Mouse (Mus musculus) CD4-positive, CD25-positive, alpha-beta regulatory T cell, adult 2 months (primary cell): ENCODE measurements at regions not wholly inside any gene's neighbourhood (a gene's known extent, or its start where the extent isn't known, plus 50 kb on each side); places are given as distances from the start of the nearest gene placed in this dataset.

Source experiments
- DNase-seq: peaks from one replicate; pipeline ENCODE4 v3.0.0-alpha.2; 2012; ENCODE audit warnings: low read depth, low spot score

DNA sequence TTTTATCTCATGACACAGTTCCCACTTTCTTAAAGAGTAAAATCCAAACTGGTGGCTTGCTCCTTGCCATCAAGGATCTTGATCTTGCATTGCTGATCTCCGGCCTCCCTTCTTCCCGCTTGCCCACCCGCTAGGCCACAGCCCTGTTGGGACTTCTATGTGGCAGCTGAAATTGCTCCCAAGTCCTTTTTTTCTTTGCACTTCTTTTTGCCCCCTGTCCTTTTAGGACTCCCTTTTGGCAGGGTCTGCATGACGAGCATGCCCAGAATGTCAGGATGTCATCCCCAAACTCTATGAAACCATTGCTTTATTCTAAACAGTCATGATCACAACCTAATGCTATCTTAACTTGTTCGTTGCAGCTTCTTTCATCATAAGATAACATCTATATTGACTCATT lies 588.6 kb downstream of the Tox3 start:
- DNase-seq: no peak

DNA sequence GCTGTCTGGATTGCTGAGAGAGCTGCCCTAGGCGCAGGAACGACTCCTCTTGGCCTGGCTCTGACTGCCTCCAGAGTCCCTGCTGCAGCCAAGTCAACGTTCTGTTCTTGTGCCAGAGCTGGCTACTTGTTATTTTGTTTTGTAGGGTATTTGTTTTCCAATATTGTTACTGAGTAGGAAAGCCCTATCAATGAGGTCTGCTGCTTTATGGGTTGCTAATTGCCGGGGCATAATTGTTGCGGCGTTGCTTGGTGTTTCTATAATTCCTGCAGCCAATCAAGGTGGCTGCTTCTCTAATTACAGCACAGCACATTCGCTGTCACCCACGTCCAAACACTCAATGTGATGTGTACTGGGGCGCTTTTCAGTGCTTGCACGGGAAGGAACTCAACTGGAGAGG lies 589.4 kb downstream of the Tox3 start:
- no peak for DNase-seq

DNA sequence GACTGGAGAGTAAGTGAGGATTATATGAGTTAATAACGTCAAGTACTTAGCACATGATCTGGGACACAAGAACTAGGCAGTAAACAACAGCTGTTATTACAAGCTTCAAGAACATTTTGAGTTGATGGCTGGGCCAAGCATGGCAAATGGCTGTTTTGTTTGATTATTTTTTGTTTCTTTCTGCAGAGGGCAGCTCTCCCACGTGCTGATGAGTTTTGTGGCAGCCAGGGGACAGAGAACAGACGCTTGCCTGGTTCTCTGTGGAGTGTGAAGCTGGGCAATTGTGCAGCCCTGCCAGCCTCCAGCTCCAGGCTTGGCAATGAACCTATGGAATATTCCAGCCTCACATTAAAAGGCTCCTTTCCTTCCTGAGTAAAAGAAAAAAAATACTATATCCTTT lies 592.2 kb downstream of the Tox3 start:
- no peak for DNase-seq

- DNase-seq: no peak
Measured at GRCm38 (mm10) chr8:89751201-89751600, 596.9 kb downstream of the Tox3 start.

GRCm38 (mm10) chr8:89747726-89748125 lies 600.4 kb downstream of the Tox3 start:
- DNase-seq: no peak

- no peak for DNase-seq
Measured at GRCm38 (mm10) chr8:89744267-89745028, 603.7 kb downstream of the Tox3 start.

DNA sequence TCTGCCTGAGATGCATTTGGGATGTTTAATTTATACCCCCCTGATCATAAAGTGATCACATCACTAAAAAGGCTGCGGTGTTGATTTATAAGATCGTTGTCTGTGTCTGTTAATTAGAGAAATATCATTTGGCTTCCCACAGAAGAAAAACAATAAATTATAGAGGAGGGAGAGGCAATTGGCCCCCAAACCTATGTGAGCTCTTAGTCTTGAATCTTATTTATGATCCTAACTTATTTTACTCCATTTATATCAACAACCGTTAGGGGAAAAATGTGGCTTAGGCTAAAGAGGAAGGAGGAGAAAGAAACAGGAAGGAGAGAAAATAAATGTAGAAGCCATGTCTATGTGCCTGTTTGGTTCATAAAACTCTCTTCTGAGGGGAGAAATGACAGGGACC lies 609.5 kb downstream of the Tox3 start:
- DNase-seq: no peak

DNA sequence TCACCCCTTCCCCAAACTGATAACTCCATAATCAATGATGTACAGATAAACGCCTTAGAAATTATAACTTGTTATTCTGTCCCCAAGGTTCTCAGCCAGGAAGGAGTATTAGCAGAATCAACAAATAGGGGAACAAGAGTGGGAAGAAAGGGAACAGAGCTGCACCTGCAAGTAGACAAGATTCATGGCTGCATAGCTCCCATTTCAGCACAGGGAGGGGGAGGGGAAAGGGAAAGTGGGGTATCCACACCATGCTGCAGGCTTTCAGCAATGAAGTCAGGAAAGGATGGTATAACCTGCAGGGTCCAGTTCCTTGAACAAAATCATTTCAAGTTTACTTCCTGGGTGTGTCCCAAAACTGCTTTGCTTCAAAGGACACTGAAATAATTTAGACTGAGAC lies 610.5 kb downstream of the Tox3 start:
- DNase-seq: no peak

DNA sequence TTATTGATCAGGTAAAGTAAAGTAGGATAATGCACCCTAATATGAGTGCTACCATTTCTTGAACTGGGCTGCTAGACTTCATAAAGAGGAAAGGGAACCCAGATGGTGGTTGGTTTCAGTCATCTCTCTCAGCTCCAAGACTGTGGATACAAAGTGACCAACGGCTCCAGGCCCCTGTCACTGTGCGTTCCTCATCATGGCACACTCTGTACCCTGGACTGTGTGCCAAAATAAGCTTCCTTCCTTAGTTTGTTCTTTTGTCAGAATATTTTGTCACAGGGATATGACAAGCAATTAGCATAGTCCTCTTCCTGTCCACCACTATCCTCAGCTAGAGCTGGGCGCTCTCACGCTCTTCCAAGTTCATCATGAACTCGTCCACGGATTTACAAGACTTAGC lies 620.9 kb downstream of the Tox3 start:
- no peak for DNase-seq

DNA sequence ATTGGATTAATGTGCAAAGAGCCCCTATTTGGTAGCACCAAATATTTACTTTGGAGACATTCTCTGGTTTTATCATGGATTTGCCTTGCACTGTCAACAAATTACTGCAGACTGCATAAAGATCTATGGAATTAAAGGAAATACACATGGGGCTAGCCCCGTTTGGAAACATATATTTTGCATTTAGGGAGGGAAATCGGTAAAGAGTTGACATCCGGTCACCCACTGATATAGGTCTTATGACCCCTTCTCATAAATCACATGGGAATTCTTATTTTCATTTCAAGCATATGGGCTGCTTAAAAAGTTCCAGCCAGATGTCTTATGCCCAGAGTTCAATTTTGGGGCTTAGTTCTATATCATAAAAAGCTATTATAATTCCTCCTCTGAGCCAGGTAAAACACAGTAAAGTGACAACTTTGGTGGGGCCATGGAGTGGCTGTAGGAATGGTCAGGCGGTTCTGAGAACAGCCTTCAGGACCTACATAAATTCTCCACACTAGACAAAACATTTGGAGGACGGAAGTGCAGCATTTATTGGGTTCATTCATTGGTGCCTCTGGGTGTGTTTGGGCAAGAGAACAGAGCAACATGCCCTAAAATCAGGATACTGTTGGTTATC lies 626.3 kb downstream of the Tox3 start:
- no peak for DNase-seq

GRCm38 (mm10) chr8:89713880-89714279 lies 634.3 kb downstream of the Tox3 start:
- DNase-seq: no peak

GRCm38 (mm10) chr8:89707341-89707928 lies 640.7 kb downstream of the Tox3 start:
- no peak for DNase-seq

GRCm38 (mm10) chr8:89685696-89686095 lies 641.7 kb upstream of the Sall1 start:
- DNase-seq: no peak

GRCm38 (mm10) chr8:89680937-89681336 lies 637.0 kb upstream of the Sall1 start:
- DNase-seq: no peak

GRCm38 (mm10) chr8:89680341-89680740 lies 636.4 kb upstream of the Sall1 start:
- no peak for DNase-seq

GRCm38 (mm10) chr8:89679551-89679950 lies 635.6 kb upstream of the Sall1 start:
- DNase-seq: no peak

GRCm38 (mm10) chr8:89677266-89677665 lies 633.3 kb upstream of the Sall1 start:
- DNase-seq: no peak

GRCm38 (mm10) chr8:89673911-89674310 lies 629.9 kb upstream of the Sall1 start:
- DNase-seq: no peak

DNA sequence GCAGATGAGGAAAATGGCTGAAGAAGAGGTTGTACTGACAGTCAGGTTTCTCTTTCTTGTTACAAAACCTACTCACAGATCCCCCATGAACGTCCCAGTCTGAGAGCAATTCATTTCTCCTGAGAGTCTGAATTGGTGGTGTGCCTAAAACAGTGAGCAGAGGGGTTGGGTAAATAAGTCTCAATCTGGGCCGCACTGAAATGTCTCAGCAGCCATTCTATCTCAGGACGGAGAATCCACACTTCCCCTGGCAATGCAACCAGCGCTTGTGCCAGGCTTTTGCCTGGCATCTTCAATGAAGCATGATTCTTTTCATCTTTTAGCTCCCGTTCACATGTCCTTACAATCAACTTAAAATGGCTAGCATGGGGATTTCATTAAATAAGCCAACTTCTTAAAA lies 628.7 kb upstream of the Sall1 start:
- DNase-seq: no peak

GRCm38 (mm10) chr8:89664911-89665689 lies 621.1 kb upstream of the Sall1 start:
- no peak for DNase-seq

GRCm38 (mm10) chr8:89663859-89664258 lies 619.9 kb upstream of the Sall1 start:
- no peak for DNase-seq
